Mouse (Mus musculus) heart, postnatal 0 days (tissue): ENCODE data around the gene Dapp1.

Experiments used
- CTCF ChIP-seq: IDR thresholded peaks from 2 replicates; pipeline ENCODE4 v1.5.1; 2016; ENCODE audit warnings: antibody characterized with exemption, control low read depth, low read depth
- EP300 ChIP-seq: IDR thresholded peaks from 2 replicates; pipeline ENCODE4 v1.6.1; 2016; ENCODE audit warnings: antibody characterized with exemption, low read depth

GRCm38 (mm10) chr3:138000724-138001069 is 19.4 kb upstream of the Dapp1 start:
- TF ChIP-seq CTCF (no peak), EP300 (no peak)
